Mouse (Mus musculus) ES-E14 (cell line): ENCODE results near the gene Chrm3. TPM values are rescaled to one million over a fixed set of nuclear protein-coding genes. Genes with fewer than 3 reads are reported as not detected.

Experiments used
- DNase-seq: peaks from one replicate; pipeline ENCODE4 v3.0.0-alpha.2; 2013; ENCODE audit warnings: low read depth, low spot score
- H3K27ac ChIP-seq: 2 replicates; pipeline ENCODE4 v1.5.1; 2012; ENCODE audit warnings: low read depth, mild to moderate bottlenecking, low read length, moderate library complexity, mixed read lengths; ENCODE audit not compliant: poor library complexity, insufficient read depth, severe bottlenecking
- H3K36me3 ChIP-seq: 2 replicates; pipeline ENCODE4 v1.6.1; 2012; ENCODE audit warnings: mild to moderate bottlenecking, low read length, moderate library complexity, mixed read lengths; ENCODE audit not compliant: control insufficient read depth, poor library complexity, insufficient read depth, severe bottlenecking
- H3K4me1 ChIP-seq, 2 experiments: fragments of 150-350 bp in 1 of 2; sonication (generic) in 1 of 2; 2 replicates each; pipeline ENCODE4 v1.6.1; 2012; ENCODE audit warnings: low read length in 2 of 2, mild to moderate bottlenecking in 1 of 2, mixed read lengths in 1 of 2; ENCODE audit not compliant: control insufficient read depth in 2 of 2, insufficient read depth in 2 of 2, poor library complexity in 1 of 2
- H3K4me3 ChIP-seq, 2 experiments: fragments of 150-350 bp in 1 of 2; sonication (generic) in 1 of 2; 2 replicates each; pipeline ENCODE4 v1.5.1; 2012; ENCODE audit warnings: low read length in 2 of 2, low read depth in 1 of 2, mild to moderate bottlenecking in 1 of 2, mixed read lengths in 1 of 2; ENCODE audit not compliant: insufficient read depth in 1 of 2, poor library complexity in 1 of 2, severe bottlenecking in 1 of 2
- H3K9ac ChIP-seq: 2 replicates; pipeline ENCODE4 v1.6.1; 2012; ENCODE audit warnings: low read depth, mild to moderate bottlenecking, low read length, mixed read lengths; ENCODE audit not compliant: poor library complexity, insufficient read depth, severe bottlenecking
- H3K9me3 ChIP-seq: fragments of 150-350 bp; sonication (generic); 2 replicates; pipeline ENCODE4 v1.6.1; 2012; ENCODE audit warnings: low read depth, mild to moderate bottlenecking, low read length; ENCODE audit not compliant: control insufficient read depth, insufficient read depth
- CHD2 ChIP-seq: IDR thresholded peaks from 2 replicates; pipeline ENCODE4 v1.6.1; 2014; ENCODE audit warnings: mild to moderate bottlenecking, low read depth, low read length, inconsistent platforms
- HCFC1 ChIP-seq: IDR thresholded peaks from 2 replicates; pipeline ENCODE4 v1.6.1; 2012; ENCODE audit warnings: low read length, inconsistent platforms, borderline replicate concordance; ENCODE audit not compliant: insufficient read depth
- MAFK ChIP-seq: IDR thresholded peaks from 2 replicates; pipeline ENCODE4 v1.6.1; 2014; ENCODE audit warnings: mild to moderate bottlenecking, low read depth, low read length, inconsistent platforms; ENCODE audit not compliant: insufficient read depth
- ZC3H11A ChIP-seq: IDR thresholded peaks from 2 replicates; pipeline ENCODE4 v1.6.1; 2012; ENCODE audit warnings: low read depth, mild to moderate bottlenecking, inconsistent platforms, low read length, borderline replicate concordance
- ZNF384 ChIP-seq: IDR thresholded peaks from 2 replicates; pipeline ENCODE4 v1.6.1; 2012; ENCODE audit warnings: low read depth, low read length, inconsistent platforms
- in situ Hi-C, 2 experiments: fragments of 600-800 bp; cut with MboI; formaldehyde crosslinking; loops; one replicate each; pipeline ENCODE4 v1.15.1; 2025; ENCODE audit warnings: low sequenced_read_pairs in 2 of 2, inconsistent platforms in 1 of 2; ENCODE audit not compliant: unreplicated experiment in 2 of 2
- total RNA-seq: library from RNA; depleted of rRNA; stranded (reverse); fragments of 300-350 nt; gene quantifications from 2 replicates; pipeline ENCODE4 v1.2.3, GENCODE M21; 2012

The Chrm3 gene
- total RNA-seq, 1 experiment, result 2.7 TPM

DNA sequence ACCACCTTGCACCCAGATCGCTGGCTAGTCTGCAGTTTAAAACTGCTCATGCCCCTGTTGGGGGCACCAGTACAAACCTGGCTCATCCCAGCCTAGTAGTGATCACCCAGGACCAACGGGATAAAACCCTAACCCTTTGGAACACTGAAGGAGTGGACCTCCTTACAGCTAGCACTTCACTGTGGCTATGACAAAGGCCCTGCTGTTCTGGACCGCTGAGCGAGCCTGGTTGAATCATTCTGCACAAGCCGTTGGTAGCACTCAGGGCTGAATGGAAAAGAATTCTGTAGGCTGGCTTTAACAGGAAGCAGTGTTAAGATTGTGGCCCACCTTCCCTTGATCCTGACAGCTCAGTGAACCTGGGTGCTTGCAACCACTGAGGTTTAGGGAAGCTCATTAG, 470.2 kb downstream of the Chrm3 start:
- H3K9ac ChIP-seq, result no peak overlapping the region
- H3K4me3 ChIP-seq, result no peak overlapping the region
- H3K36me3 ChIP-seq, result no peaks in the 10 kb centered on the region
- in situ Hi-C loops, result loop anchor here (25.0 kb wide), 2 partner anchors 447 to 647 kb away; no protein-coding TSS in a partner anchor
- H3K9me3 ChIP-seq, result no peaks in the 10 kb centered on the region
- no peak overlapping the region for H3K27ac ChIP-seq
- no peaks in the 10 kb centered on the region for H3K4me1 ChIP-seq
- no peak for TF ChIP-seq CHD2
- no peak for TF ChIP-seq ZC3H11A
- TF ChIP-seq MAFK, result no peak
- no peak for TF ChIP-seq HCFC1
- no peak for TF ChIP-seq ZNF384
- DNase-seq, result no peak

DNA sequence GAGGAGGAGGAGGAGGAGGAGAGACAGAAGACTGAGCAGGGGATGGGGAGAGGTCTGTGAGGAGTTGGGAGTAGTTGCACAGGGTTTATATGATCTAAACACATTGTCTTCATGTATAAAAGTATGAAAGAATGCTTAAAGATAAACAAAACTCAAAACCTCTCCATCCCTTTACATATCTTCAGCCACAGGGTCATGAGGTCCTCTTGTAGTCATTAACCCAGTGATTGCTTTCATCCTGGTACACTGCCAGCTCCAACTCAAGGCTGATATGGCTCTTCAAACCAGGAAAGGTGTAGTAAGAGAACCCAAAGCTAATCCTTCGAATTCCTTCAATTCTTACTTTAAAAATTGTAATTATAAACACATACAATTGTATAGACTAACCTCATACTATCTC, 470.7 kb downstream of the Chrm3 start:
- Histone ChIP-seq H3K4me1 (no peaks in the 10 kb centered on the region), H3K36me3 (no peaks in the 10 kb centered on the region), H3K27ac (no peak overlapping the region), H3K9me3 (no peaks in the 10 kb centered on the region), H3K9ac (no peak overlapping the region), H3K4me3 (no peak overlapping the region)
- in situ Hi-C loops, result loop anchor here (25.0 kb wide), 2 partner anchors 447 to 647 kb away; no protein-coding TSS in a partner anchor
- no peak for DNase-seq
- TF ChIP-seq HCFC1 (no peak), ZNF384 (no peak), CHD2 (no peak), ZC3H11A (no peak), MAFK (no peak)

- TF ChIP-seq HCFC1, result no peak
- no peak for TF ChIP-seq MAFK
- no peak for TF ChIP-seq CHD2
- TF ChIP-seq ZC3H11A, result no peak
- no peak for TF ChIP-seq ZNF384
- no peaks in the 10 kb centered on the region for H3K36me3 ChIP-seq
- no peak for DNase-seq
- H3K4me1 ChIP-seq, result no peaks in the 10 kb centered on the region
- no peak overlapping the region for H3K4me3 ChIP-seq
- in situ Hi-C loops, result loop anchor here (25.0 kb wide), 2 partner anchors 449 to 649 kb away; no protein-coding TSS in a partner anchor
- H3K9me3 ChIP-seq, result no peaks in the 10 kb centered on the region
- no peak overlapping the region for H3K27ac ChIP-seq
- no peak overlapping the region for H3K9ac ChIP-seq
These were observed 472.4 kb downstream of the Chrm3 start for GRCm38 (mm10) chr13:9888284-9888683.

DNA sequence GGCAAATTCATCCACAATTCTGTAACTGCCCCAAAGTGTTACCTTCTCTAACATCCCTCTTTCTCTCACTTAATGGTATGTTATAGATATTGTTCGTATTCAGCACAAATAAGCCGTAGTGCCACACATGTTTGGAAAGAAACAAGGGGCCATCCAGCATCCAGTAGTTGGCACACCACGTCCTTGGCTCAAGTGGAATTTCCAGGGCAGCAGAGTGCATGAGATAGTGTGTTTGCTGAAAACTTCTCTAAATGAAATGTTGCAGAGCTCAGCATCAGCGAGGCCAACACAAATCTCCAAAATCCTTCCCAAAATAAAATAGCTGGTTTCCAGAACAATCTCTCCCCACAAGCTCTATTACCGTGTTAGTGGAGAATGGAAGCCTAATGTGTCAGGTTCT, 473.4 kb downstream of the Chrm3 start:
- H3K9me3 ChIP-seq, result no peaks in the 10 kb centered on the region
- in situ Hi-C loops, result loop anchor here (25.0 kb wide), 2 partner anchors 450 to 650 kb away; no protein-coding TSS in a partner anchor
- DNase-seq, result no peak
- no peak overlapping the region for H3K4me3 ChIP-seq
- no peak overlapping the region for H3K27ac ChIP-seq
- H3K36me3 ChIP-seq, result no peaks in the 10 kb centered on the region
- H3K9ac ChIP-seq, result no peak overlapping the region
- no peaks in the 10 kb centered on the region for H3K4me1 ChIP-seq
- TF ChIP-seq ZNF384 (no peak), HCFC1 (no peak), ZC3H11A (no peak), CHD2 (no peak), MAFK (no peak)
